Mouse (Mus musculus) midbrain, embryonic 11.5 days (tissue): Measurements from ENCODE around the gene Kcna10. TPM values are rescaled to one million over a fixed set of nuclear protein-coding genes. Genes with fewer than 3 reads are reported as not detected.
A peak's percentile ranks its signal among the peaks of the same experiment; 100 is the strongest.

ENCODE experiments used
- ATAC-seq: fragments of 200-750 bp; cut with Nextera tagmentation; 2 replicates; pipeline ENCODE4 v1.8.0; 2017; ENCODE audit warnings: moderate TSS enrichment, moderate library complexity; ENCODE audit not compliant: low FRiP score
- DNase-seq: peaks from one replicate; pipeline ENCODE4 v3.0.0; 2015; ENCODE audit warnings: low spot score; ENCODE audit errors: missing footprints
- H3K27ac ChIP-seq: fragments of 300-500 bp; sonication (generic); 2 replicates; pipeline ENCODE4 v1.5.1; 2014; ENCODE audit warnings: low read depth, low read length
- H3K27me3 ChIP-seq: fragments of 300-500 bp; sonication (generic); 2 replicates; pipeline ENCODE4 v1.6.1; 2014; ENCODE audit warnings: mild to moderate bottlenecking, low read length, moderate library complexity, mixed read lengths; ENCODE audit not compliant: control insufficient read depth, insufficient read depth
- H3K36me3 ChIP-seq: fragments of 300-500 bp; sonication (generic); 2 replicates; pipeline ENCODE4 v1.6.1; 2014; ENCODE audit warnings: mild to moderate bottlenecking, low read length, moderate library complexity, mixed read lengths; ENCODE audit not compliant: control insufficient read depth, insufficient read depth
- H3K4me1 ChIP-seq: fragments of 300-500 bp; sonication (generic); 2 replicates; pipeline ENCODE4 v1.6.1; 2014; ENCODE audit warnings: low read length; ENCODE audit not compliant: control insufficient read depth, insufficient read depth
- H3K4me2 ChIP-seq: fragments of 300-500 bp; sonication (generic); 2 replicates; pipeline ENCODE4 v1.6.1; 2014; ENCODE audit warnings: mild to moderate bottlenecking, moderate library complexity
- H3K4me3 ChIP-seq: fragments of 300-500 bp; sonication (generic); 2 replicates; pipeline ENCODE4 v1.5.1; 2014; ENCODE audit warnings: low read depth, low read length
- H3K9ac ChIP-seq: fragments of 300-500 bp; sonication (generic); 2 replicates; pipeline ENCODE4 v1.6.1; 2014; ENCODE audit warnings: low read length
- H3K9me3 ChIP-seq: fragments of 300-500 bp; sonication (generic); 2 replicates; pipeline ENCODE4 v1.6.1; 2016; ENCODE audit warnings: low read length; ENCODE audit not compliant: control insufficient read depth
- WGBS: fragments of 180-500 bp; shearing (Covaris S2); extraction: QIAGEN DNeasy Blood & Tissue Kit; methylation state at CpG from one replicate; pipeline ENCODE4 v1.1.7; 2014; 5-methylcytosine and 5-hydroxymethylcytosine counted together
- polyA plus RNA-seq: library from polyadenylated mRNA; unstranded; fragments of >200 nt; fragmentation: Nextera tagmentation; extraction: Ambion mirVana; gene quantifications from 2 replicates; pipeline ENCODE4 v1.2.1, GENCODE M21; 2014

Gene Kcna10
- polyA plus RNA-seq, 1 experiment from 2014 or later, result not detected

DNA sequence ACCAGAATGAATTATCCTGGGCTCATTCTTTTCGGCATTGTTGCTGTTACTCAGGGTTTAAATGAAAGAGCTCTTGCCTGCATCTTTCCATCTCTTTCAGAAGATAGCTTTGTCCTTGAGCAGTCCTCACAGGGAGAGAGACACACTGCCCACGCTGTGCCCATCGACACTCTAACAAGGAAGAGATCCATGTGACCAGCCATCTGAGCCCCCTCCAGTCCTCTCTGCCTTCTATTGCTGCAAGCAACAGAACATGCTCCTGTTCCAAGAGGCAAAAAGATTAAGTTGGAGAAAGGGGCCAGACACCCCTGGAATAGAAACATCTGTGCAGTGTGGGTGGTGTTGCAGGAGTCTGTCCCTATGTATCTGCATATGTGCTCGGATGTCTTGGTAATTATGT is 4.2 kb downstream of the Kcna10 start:
- no peak overlapping the region for H3K4me3 ChIP-seq
- no peak overlapping the region for H3K27ac ChIP-seq
- ATAC-seq (no peak), DNase-seq (no peak)
- H3K4me2 ChIP-seq, result no peak overlapping the region
- H3K27me3 ChIP-seq, result no peaks in the 10 kb centered on the region
- H3K4me1 ChIP-seq, result no peaks in the 10 kb centered on the region
- no peak overlapping the region for H3K9ac ChIP-seq
- no peaks in the 10 kb centered on the region for H3K36me3 ChIP-seq
- WGBS, result 83% methylated on average over 4 of the region's 4 CpGs
- no peaks in the 10 kb centered on the region for H3K9me3 ChIP-seq

DNA sequence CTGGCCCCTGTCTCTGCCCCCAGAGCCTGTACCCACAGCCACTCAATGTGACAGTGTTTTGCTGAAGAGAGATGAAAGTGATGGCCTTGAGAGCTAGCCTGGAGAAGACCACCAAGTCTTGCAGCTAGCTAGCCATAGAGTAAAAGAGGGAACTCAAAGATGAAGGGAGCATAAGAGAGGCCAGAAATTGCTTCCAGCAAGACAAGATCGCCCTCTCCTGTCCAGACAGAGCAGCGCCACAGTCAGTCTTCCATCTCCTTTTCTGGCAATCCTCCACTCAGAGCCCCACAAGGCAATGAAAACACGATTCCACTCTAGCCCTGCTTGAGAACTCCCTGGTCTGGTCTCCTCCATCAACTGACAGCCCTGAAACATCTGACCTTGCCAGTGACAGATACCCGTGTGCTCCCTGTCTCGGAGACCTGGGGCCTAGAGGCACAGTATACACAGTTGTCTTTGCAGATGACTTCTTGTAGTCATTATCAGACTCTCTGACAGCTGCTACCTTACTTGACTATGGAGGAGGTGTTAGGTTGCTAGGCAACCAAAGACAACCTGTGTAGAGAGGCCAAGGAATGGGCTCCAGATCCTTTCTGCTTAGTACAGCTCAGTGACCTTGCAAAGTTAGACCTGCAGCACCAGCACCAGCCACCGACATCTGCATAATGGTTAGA is 5.5 kb downstream of the Kcna10 start:
- Histone ChIP-seq H3K27ac (no peak overlapping the region), H3K4me1 (no peaks in the 10 kb centered on the region), H3K36me3 (no peaks in the 10 kb centered on the region), H3K4me2 (no peak overlapping the region), H3K27me3 (no peaks in the 10 kb centered on the region), H3K9ac (no peak overlapping the region), H3K9me3 (no peaks in the 10 kb centered on the region), H3K4me3 (no peak overlapping the region)
- DNase-seq, result no peak
- peak; percentile 43 for ATAC-seq
- 55% methylated on average over 6 of the region's 6 CpGs for WGBS

DNA sequence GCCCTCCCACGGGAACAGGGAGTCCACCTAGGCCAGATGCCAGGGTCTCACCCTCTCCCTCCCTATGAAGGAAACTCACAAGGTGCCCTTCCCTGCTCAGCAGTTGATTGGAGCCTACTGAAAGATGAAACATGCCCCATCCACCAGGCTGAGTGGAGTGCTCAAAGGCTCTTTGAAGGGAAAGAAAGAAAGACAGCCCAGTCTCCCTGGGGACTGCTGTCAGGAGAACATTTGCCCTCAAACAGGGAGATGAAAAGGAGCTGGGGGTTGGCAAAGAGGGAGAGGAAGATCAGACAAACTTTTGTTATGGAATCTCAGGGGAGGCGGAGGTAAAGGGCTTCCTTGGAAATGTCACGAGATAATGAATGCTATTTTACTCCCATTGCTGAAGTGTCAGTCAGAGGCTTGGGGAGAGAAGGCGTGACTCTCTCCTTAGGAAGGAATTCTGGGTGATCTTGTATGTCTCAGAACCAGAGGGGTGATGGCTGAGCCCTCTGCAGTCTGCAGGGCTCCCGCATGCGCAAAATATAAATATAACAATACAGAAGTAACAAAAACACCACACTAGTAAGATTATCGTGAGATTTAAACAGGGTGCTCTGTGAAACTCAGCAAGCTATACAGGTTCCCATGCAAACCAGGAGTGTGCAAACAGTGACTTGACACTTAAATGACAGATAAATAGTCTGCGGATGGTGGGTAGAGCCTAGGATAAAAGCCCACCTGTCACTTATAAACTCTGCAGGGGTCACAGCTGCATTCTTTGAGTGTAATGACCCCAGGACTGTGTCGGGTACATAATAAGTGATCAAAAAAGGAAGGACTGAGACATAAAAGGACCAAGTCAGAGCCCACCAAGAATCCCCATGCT is 18.7 kb downstream of the Kcna10 start:
- Histone ChIP-seq H3K27me3 (no peaks in the 10 kb centered on the region), H3K36me3 (no peaks in the 10 kb centered on the region), H3K4me2 (no peak overlapping the region), H3K9me3 (no peaks in the 10 kb centered on the region), H3K4me3 (no peak overlapping the region), H3K27ac (no peak overlapping the region), H3K9ac (no peak overlapping the region), H3K4me1 (peaks cover 5% of the 10 kb centered on the region)
- WGBS, result 37% methylated on average over 9 of the region's 9 CpGs
- no peak for DNase-seq
- ATAC-seq, result peak; percentile 69

DNA sequence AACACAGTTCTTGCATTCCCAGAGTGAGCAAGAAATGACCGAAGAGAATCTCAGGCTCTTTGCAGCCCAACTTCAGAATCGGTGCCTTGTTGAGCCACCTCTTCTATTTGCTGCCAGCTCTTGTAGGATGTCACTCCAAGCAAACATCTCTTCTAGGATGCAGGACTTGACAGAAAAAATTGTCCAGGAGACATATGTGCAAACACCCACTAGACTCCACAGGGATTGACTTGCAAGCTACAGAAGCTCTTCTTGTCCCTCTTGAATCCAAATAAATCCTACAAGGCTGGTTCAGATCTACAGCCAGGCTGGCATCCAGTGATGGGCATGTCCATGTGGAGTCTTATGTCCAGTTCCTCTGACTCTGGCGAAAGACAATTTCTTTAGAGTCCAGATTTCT is 21.6 kb downstream of the Kcna10 start:
- DNase-seq (no peak), ATAC-seq (no peak)
- Histone ChIP-seq H3K4me1 (peaks cover 10% of the 10 kb centered on the region), H3K4me2 (no peak overlapping the region), H3K9me3 (no peaks in the 10 kb centered on the region), H3K36me3 (no peaks in the 10 kb centered on the region), H3K27ac (no peak overlapping the region), H3K9ac (no peak overlapping the region), H3K4me3 (no peak overlapping the region), H3K27me3 (no peaks in the 10 kb centered on the region)
- 88% methylated on average over 3 of the region's 3 CpGs for WGBS

DNA sequence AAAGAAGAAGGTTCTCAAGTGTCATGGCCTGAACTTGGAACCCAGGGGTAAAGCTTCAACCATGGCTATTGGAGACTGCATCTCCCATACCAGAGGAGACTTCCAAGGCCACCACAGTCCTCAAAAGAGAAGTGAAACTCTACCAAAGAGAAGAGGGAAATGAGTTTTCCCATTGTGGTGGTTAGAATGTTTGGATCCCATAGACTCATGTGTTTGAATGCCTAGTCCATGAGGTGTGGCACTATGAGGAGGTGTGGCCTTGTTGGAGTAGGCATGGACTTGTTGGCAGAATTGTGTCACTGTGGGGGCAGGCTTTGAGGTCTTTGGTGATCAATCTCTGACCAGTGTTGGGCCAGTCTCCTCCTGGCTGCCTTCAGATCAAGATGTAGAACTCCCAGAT is 22.3 kb downstream of the Kcna10 start:
- H3K4me2 ChIP-seq, result no peak overlapping the region
- H3K9me3 ChIP-seq, result no peaks in the 10 kb centered on the region
- peaks cover 10% of the 10 kb centered on the region for H3K4me1 ChIP-seq
- ATAC-seq, result no peak
- no peak overlapping the region for H3K9ac ChIP-seq
- no peak for DNase-seq
- no peak overlapping the region for H3K4me3 ChIP-seq
- H3K27me3 ChIP-seq, result no peaks in the 10 kb centered on the region
- no peak overlapping the region for H3K27ac ChIP-seq
- no peaks in the 10 kb centered on the region for H3K36me3 ChIP-seq

DNA sequence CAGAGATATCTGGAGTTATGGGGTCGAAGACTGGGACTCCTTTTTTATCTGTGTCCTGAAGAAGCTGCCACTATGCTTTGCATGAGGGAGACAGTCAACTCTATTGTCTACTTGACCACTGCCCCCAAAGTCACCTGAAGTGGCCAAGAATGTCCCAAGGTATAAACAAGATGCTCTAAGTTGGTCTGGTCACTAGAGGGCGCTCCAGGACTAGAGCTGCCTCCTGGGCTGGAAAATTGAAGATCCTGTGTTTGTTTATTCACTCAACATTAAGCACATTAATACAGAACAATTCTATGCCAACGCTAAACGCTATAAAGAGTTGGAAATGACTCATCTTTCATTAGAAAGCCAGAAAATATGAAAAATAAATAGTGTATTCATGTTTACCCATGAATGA is 23.1 kb downstream of the Kcna10 start:
- DNase-seq, result peak; percentile 93
- peak; percentile 15; the same call in 1 of the 2 replicates for ATAC-seq
- 19% methylated on average over 4 of the region's 4 CpGs for WGBS
- H3K9ac ChIP-seq, result no peak overlapping the region
- H3K4me2 ChIP-seq, result no peak overlapping the region
- no peaks in the 10 kb centered on the region for H3K27me3 ChIP-seq
- no peaks in the 10 kb centered on the region for H3K36me3 ChIP-seq
- peaks cover 10% of the 10 kb centered on the region for H3K4me1 ChIP-seq
- no peak overlapping the region for H3K4me3 ChIP-seq
- no peaks in the 10 kb centered on the region for H3K9me3 ChIP-seq
- H3K27ac ChIP-seq, result no peak overlapping the region

DNA sequence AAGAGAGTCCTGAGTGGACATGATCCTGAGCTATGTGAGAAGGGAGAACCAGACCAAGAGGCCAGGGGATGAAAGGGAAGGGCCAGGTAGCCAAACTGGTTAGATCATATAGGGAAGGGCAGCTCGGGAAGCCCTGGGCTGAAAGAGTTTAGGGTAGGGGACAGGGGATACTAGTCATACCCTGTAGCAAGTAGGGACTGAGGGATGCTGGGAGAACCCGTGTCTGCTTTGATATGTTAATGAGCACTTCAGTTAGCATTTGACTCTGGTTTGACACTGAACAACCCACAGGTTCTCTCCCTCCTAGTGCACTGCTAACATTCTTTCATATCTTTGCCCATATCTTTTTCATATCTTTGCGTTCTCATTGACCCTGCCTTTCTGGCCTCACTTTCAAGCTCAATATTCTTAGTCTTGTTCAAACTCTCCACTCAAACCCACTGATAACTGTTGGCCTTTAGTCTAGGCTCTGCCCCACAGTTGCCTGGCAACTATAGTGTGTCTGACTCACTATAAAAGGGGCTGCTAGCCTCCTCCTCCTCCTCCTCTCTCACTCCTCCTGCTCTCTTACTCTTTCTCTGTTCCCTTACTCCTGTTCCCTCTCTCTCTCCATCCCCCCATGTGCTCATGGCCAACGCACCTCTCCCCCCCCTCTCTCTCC is 23.8 kb downstream of the Kcna10 start:
- ATAC-seq (peak; percentile 41; the same call in 1 of the 2 replicates), DNase-seq (peak; percentile 75)
- 42% methylated on average over 4 of the region's 4 CpGs for WGBS
- Histone ChIP-seq H3K4me2 (no peak overlapping the region), H3K4me3 (no peak overlapping the region), H3K4me1 (peaks cover 8% of the 10 kb centered on the region), H3K9me3 (no peaks in the 10 kb centered on the region), H3K27ac (no peak overlapping the region), H3K9ac (no peak overlapping the region), H3K27me3 (no peaks in the 10 kb centered on the region), H3K36me3 (no peaks in the 10 kb centered on the region)

DNA sequence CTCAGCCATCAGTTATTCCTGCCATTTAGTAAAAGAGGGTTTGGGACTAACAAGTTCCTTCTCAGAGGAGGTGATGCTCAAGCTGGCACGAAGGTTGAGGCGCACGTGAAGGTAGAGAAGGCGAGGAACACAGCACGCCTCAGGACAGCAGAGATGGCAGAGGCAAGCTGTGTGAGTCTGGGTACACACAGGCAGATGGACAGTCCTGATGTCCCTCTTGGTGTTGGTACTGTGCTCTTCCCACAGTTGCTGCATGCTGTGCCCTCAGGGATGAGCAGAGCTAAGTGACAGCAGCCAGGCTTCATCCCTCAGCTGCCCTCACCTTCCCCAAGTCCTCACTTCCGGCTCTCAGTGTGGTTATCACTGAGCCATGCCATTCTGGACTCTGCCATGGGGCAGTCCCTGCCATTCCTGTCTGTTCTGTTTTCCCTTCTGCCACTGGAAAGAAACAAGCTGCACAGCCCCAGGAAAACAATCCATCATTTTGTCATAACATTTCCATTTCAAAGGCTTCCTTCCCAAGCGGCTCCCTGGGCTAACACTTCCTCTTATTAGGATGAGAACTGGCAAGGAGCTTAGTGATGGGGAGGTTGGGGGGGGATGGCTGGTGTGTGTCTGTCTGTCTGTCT is 24.9 kb downstream of the Kcna10 start:
- WGBS, result 76% methylated on average over 7 of the region's 7 CpGs
- Histone ChIP-seq H3K4me2 (no peak overlapping the region), H3K4me3 (no peak overlapping the region), H3K27me3 (no peaks in the 10 kb centered on the region), H3K4me1 (peaks cover 5% of the 10 kb centered on the region), H3K9ac (no peak overlapping the region), H3K9me3 (no peaks in the 10 kb centered on the region), H3K36me3 (no peaks in the 10 kb centered on the region), H3K27ac (no peak overlapping the region)
- ATAC-seq (0 out of 2 replicates have a peak, but pooled peaks have one; percentile 31), DNase-seq (peak; percentile 76)
